In genomic region chr11:119252854-119253541, GRCm38 (mm10) we compare ENCODE assay signal across 7 mouse cellular contexts. TPM values are rescaled to one million over a fixed set of nuclear protein-coding genes. Genes with fewer than 3 reads are reported as not detected.
A peak's percentile ranks its signal among the peaks of the same experiment; 100 is the strongest.
DNase-seq lines count a peak whose midpoint lies in the region; ATAC-seq and TF ChIP-seq lines count a peak whose summit lies in the region.

No protein-coding gene starts in this region.

- H3K27me3 ChIP-seq in lung, embryonic 14.5 days (ENCODE audit: insufficient read depth, low read length), result no peaks in the 10 kb centered on the region
- H3K27me3 ChIP-seq in forebrain, embryonic 13.5 days, result no peaks in the 10 kb centered on the region
- no peaks in the 10 kb centered on the region for H3K27me3 ChIP-seq in intestine, embryonic 16.5 days (replicated peaks; ENCODE audit: control insufficient read depth, insufficient read depth, low read length)
- no peaks in the 10 kb centered on the region for H3K27me3 ChIP-seq in midbrain, embryonic 11.5 days (ENCODE audit: control insufficient read depth, insufficient read depth, low read length)

- H3K4me2 ChIP-seq in lung, embryonic 14.5 days, result peak overlapping the region; percentile 54
- H3K4me2 ChIP-seq in forebrain, embryonic 13.5 days, result peak overlapping the region; percentile 51
- H3K4me2 ChIP-seq in intestine, embryonic 16.5 days (ENCODE audit: low read depth, low read length), result peak overlapping the region; percentile 39
- peak overlapping the region; percentile 38 for H3K4me2 ChIP-seq in midbrain, embryonic 11.5 days

- no peak overlapping the region for H3K27ac ChIP-seq in lung, embryonic 14.5 days (ENCODE audit: low read depth)
- H3K27ac ChIP-seq in forebrain, embryonic 13.5 days, result no peak overlapping the region; the same call in 1 of the 2 replicates
- H3K27ac ChIP-seq in intestine, embryonic 16.5 days (ENCODE audit: low read length), result no peak overlapping the region
- H3K27ac ChIP-seq in midbrain, embryonic 11.5 days (ENCODE audit: low read depth, low read length), result no peak overlapping the region

- peak; percentile 74 for ATAC-seq in lung, embryonic 14.5 days (ENCODE audit: insufficient read depth)
- peak; percentile 72 for ATAC-seq in forebrain, embryonic 13.5 days
- peak; percentile 68 for ATAC-seq in intestine, embryonic 16.5 days
- ATAC-seq in midbrain, embryonic 11.5 days (ENCODE audit: low FRiP score), result peak; percentile 64

- 4% methylated on average over 22 of the region's 22 CpGs for WGBS in lung, embryonic 14.5 days
- 5% methylated on average over 22 of the region's 22 CpGs for WGBS in forebrain, embryonic 13.5 days
- WGBS in intestine, embryonic 16.5 days, result 5% methylated on average over 22 of the region's 22 CpGs
- 8% methylated on average over 22 of the region's 22 CpGs for WGBS in midbrain, embryonic 11.5 days

- H3K36me3 ChIP-seq in lung, embryonic 14.5 days (ENCODE audit: insufficient read depth), result no peaks in the 10 kb centered on the region
- H3K36me3 ChIP-seq in forebrain, embryonic 13.5 days (ENCODE audit: poor library complexity, severe bottlenecking), result peaks cover 11% of the 10 kb centered on the region; the same call in 1 of the 2 replicates
- H3K36me3 ChIP-seq in intestine, embryonic 16.5 days (ENCODE audit: control insufficient read depth, insufficient read depth, low read length), result no peaks in the 10 kb centered on the region
- H3K36me3 ChIP-seq in midbrain, embryonic 11.5 days (ENCODE audit: control insufficient read depth, insufficient read depth, low read length), result no peaks in the 10 kb centered on the region

- peak; percentile 78 for TF ChIP-seq CTCF in lung, embryonic 14.5 days (IDR thresholded peaks at IDR 0.05; ENCODE audit: low read depth)

- H3K4me1 ChIP-seq in lung, embryonic 14.5 days (ENCODE audit: insufficient read depth), result peaks cover 4% of the 10 kb centered on the region; the same call in 1 of the 2 replicates
- peaks cover 22% of the 10 kb centered on the region for H3K4me1 ChIP-seq in forebrain, embryonic 13.5 days
- peaks cover 16% of the 10 kb centered on the region for H3K4me1 ChIP-seq in intestine, embryonic 16.5 days (ENCODE audit: control insufficient read depth, insufficient read depth, low read length)
- peaks cover 8% of the 10 kb centered on the region for H3K4me1 ChIP-seq in midbrain, embryonic 11.5 days (ENCODE audit: control insufficient read depth, insufficient read depth, low read length)

- no peak overlapping the region for H3K9ac ChIP-seq in lung, embryonic 14.5 days
- H3K9ac ChIP-seq in forebrain, embryonic 13.5 days, result no peak overlapping the region
- H3K9ac ChIP-seq in intestine, embryonic 16.5 days (ENCODE audit: low read depth, low read length), result peak overlapping the region; percentile 14; the same call in 1 of the 2 replicates
- peak overlapping the region; percentile 40 for H3K9ac ChIP-seq in midbrain, embryonic 11.5 days (ENCODE audit: low read length)

- no peak overlapping the region for H3K4me3 ChIP-seq in lung, embryonic 14.5 days (ENCODE audit: low read depth, low read length)
- peak overlapping the region; percentile 18; the same call in 1 of the 2 replicates for H3K4me3 ChIP-seq in forebrain, embryonic 13.5 days
- peak overlapping the region; percentile 9 for H3K4me3 ChIP-seq in intestine, embryonic 16.5 days (ENCODE audit: low read length)
- no peak overlapping the region for H3K4me3 ChIP-seq in midbrain, embryonic 11.5 days (ENCODE audit: low read depth, low read length)

- no peaks in the 10 kb centered on the region for H3K9me3 ChIP-seq in lung, embryonic 14.5 days (ENCODE audit: low read depth, low read length)
- H3K9me3 ChIP-seq in forebrain, embryonic 13.5 days (replicated peaks), result no peaks in the 10 kb centered on the region
- H3K9me3 ChIP-seq in intestine, embryonic 16.5 days (ENCODE audit: control insufficient read depth, low read length), result no peaks in the 10 kb centered on the region
- H3K9me3 ChIP-seq in midbrain, embryonic 11.5 days (ENCODE audit: control insufficient read depth, low read length), result no peaks in the 10 kb centered on the region

- peak; percentile 81 for DNase-seq in lung, embryonic 14.5 days
- no peak for DNase-seq in lung, postnatal 36 days
- peak; percentile 66 for DNase-seq in brain, adult 2 months (ENCODE audit: low read depth, low spot score)
- DNase-seq in midbrain, embryonic 11.5 days (ENCODE audit: low spot score, missing footprints), result peak; percentile 94
- peak; percentile 65 for DNase-seq in thymus, postnatal 25 days

RNA-seq across cellular contexts. Expression of gene Gaa, which starts 14.7 kb away (rescaled TPM):
- polyA plus RNA-seq in lung, embryonic 14.5 days (2014; fragmentation: Nextera tagmentation; extraction: Ambion mirVana), result 56.0 and 58.8 TPM in 2 replicates
- 26.8 and 33.6 TPM in 2 replicates for polyA plus RNA-seq in forebrain, embryonic 13.5 days (2015; fragmentation: Nextera tagmentation; extraction: Ambion mirVana)
- 90.5 and 99.0 TPM in 2 replicates for polyA plus RNA-seq in intestine, embryonic 16.5 days (2015; fragmentation: Nextera tagmentation; extraction: Ambion mirVana)
- polyA plus RNA-seq in midbrain, embryonic 11.5 days (2014; fragmentation: Nextera tagmentation; extraction: Ambion mirVana), result 15.5 and 19.0 TPM in 2 replicates

RNA-seq across cellular contexts. Expression of gene Ccdc40, which starts 24.6 kb away (rescaled TPM):
- polyA plus RNA-seq in lung, embryonic 14.5 days (2014; fragmentation: Nextera tagmentation; extraction: Ambion mirVana), result 1.7 and 1.9 TPM in 2 replicates
- 14.3 and 17.2 TPM in 2 replicates for polyA plus RNA-seq in forebrain, embryonic 13.5 days (2015; fragmentation: Nextera tagmentation; extraction: Ambion mirVana)
- 1.4 and 2.8 TPM in 2 replicates for polyA plus RNA-seq in intestine, embryonic 16.5 days (2015; fragmentation: Nextera tagmentation; extraction: Ambion mirVana)
- 18.6 and 18.9 TPM in 2 replicates for polyA plus RNA-seq in midbrain, embryonic 11.5 days (2014; fragmentation: Nextera tagmentation; extraction: Ambion mirVana)

RNA-seq across cellular contexts. Expression of gene Tbc1d16, which starts 24.7 kb away (rescaled TPM):
- 17.1 and 17.5 TPM in 2 replicates for polyA plus RNA-seq in lung, embryonic 14.5 days (2014; fragmentation: Nextera tagmentation; extraction: Ambion mirVana)
- 45.3 and 46.0 TPM in 2 replicates for polyA plus RNA-seq in forebrain, embryonic 13.5 days (2015; fragmentation: Nextera tagmentation; extraction: Ambion mirVana)
- polyA plus RNA-seq in intestine, embryonic 16.5 days (2015; fragmentation: Nextera tagmentation; extraction: Ambion mirVana), result 11.0 and 12.7 TPM in 2 replicates
- 13.3 and 15.2 TPM in 2 replicates for polyA plus RNA-seq in midbrain, embryonic 11.5 days (2014; fragmentation: Nextera tagmentation; extraction: Ambion mirVana)

RNA-seq across cellular contexts. Expression of gene Eif4a3, which starts 46.9 kb away (rescaled TPM):
- 419 and 428 TPM in 2 replicates for polyA plus RNA-seq in lung, embryonic 14.5 days (2014; fragmentation: Nextera tagmentation; extraction: Ambion mirVana)
- polyA plus RNA-seq in forebrain, embryonic 13.5 days (2015; fragmentation: Nextera tagmentation; extraction: Ambion mirVana), result 366 and 398 TPM in 2 replicates
- polyA plus RNA-seq in intestine, embryonic 16.5 days (2015; fragmentation: Nextera tagmentation; extraction: Ambion mirVana), result 306 and 335 TPM in 2 replicates
- 389 and 409 TPM in 2 replicates for polyA plus RNA-seq in midbrain, embryonic 11.5 days (2014; fragmentation: Nextera tagmentation; extraction: Ambion mirVana)

RNA-seq across cellular contexts. Expression of gene Card14, which starts 54.6 kb away (rescaled TPM):
- polyA plus RNA-seq in lung, embryonic 14.5 days (2014; fragmentation: Nextera tagmentation; extraction: Ambion mirVana), result not detected in 2 replicates
- polyA plus RNA-seq in forebrain, embryonic 13.5 days (2015; fragmentation: Nextera tagmentation; extraction: Ambion mirVana), result not detected in 2 replicates
- polyA plus RNA-seq in intestine, embryonic 16.5 days (2015; fragmentation: Nextera tagmentation; extraction: Ambion mirVana), result 8.5 and 10.5 TPM in 2 replicates
- polyA plus RNA-seq in midbrain, embryonic 11.5 days (2014; fragmentation: Nextera tagmentation; extraction: Ambion mirVana), result not detected in 2 replicates

Comparison
In these comparisons a context has a peak if more than half of its experiments do, and no peak if none do; other contexts are left out.
1. H3K4me3 ChIP-seq: peak in forebrain, embryonic 13.5 days (single experiment) and intestine, embryonic 16.5 days (single experiment); none in lung, embryonic 14.5 days (single experiment) and midbrain, embryonic 11.5 days (single experiment).
2. H3K9ac ChIP-seq: peak in intestine, embryonic 16.5 days (single experiment) and midbrain, embryonic 11.5 days (single experiment); none in lung, embryonic 14.5 days (single experiment) and forebrain, embryonic 13.5 days (single experiment).
3. Peak in every context shown above with its lines, with median percentiles within 50 percentile points of each other: ATAC-seq and H3K4me2 ChIP-seq.